Mouse (Mus musculus) liver, adult 2 months (tissue): ENCODE measurements around the gene Zfx.

ENCODE experiments used
- CTCF ChIP-seq: fragments of 200-500 bp; IDR thresholded peaks from 2 replicates; pipeline ENCODE4 v1.5.1; 2011; ENCODE audit warnings: low read depth, low read length, control low read depth
- POLR2A ChIP-seq: fragments of 200-500 bp; IDR thresholded peaks from 2 replicates; pipeline ENCODE4 v1.6.1; 2011; ENCODE audit warnings: low read length, control low read depth; ENCODE audit not compliant: insufficient read depth; ENCODE audit errors: extremely low read depth

- TF ChIP-seq POLR2A (no peak), CTCF (no peak)
Observed at GRCm38 (mm10) chrX:94122709-94123058, 818 bp downstream of the Zfx start.
